Mouse (Mus musculus): ENCODE measurements around the gene Nr2f2.

Gene Nr2f2

GRCm38 (mm10) chr7:70350781-70351551, 15.6 kb downstream of the Nr2f2 start:
- DNase-seq (ENCODE audit: low spot score), result peak; percentile 70

- DNase-seq (ENCODE audit: low spot score), result no peak
Observed at GRCm38 (mm10) chr7:70349981-70350670, 16.4 kb downstream of the Nr2f2 start.

GRCm38 (mm10) chr7:70348977-70349615, 17.4 kb downstream of the Nr2f2 start:
- DNase-seq (ENCODE audit: low spot score), result no peak

GRCm38 (mm10) chr7:70348064-70348976, 18.2 kb downstream of the Nr2f2 start:
- DNase-seq (ENCODE audit: low spot score), result no peak

- no peak for DNase-seq (ENCODE audit: low spot score)
Observed at GRCm38 (mm10) chr7:70347618-70347958, 18.9 kb downstream of the Nr2f2 start.

GRCm38 (mm10) chr7:70346951-70347617, 19.5 kb downstream of the Nr2f2 start:
- DNase-seq (ENCODE audit: low spot score), result no peak

GRCm38 (mm10) chr7:70346010-70346536, 20.5 kb downstream of the Nr2f2 start:
- no peak for DNase-seq (ENCODE audit: low spot score)

- DNase-seq (ENCODE audit: low spot score), result no peak
Observed at GRCm38 (mm10) chr7:70343426-70343825, 23.1 kb downstream of the Nr2f2 start.

GRCm38 (mm10) chr7:70342771-70343170, 23.8 kb downstream of the Nr2f2 start:
- no peak for DNase-seq (ENCODE audit: low spot score)

GRCm38 (mm10) chr7:70342076-70342475, 24.5 kb downstream of the Nr2f2 start:
- no peak for DNase-seq (ENCODE audit: low spot score)

- DNase-seq (ENCODE audit: low spot score), result no peak
Observed at GRCm38 (mm10) chr7:70339998-70340630, 26.4 kb downstream of the Nr2f2 start.

GRCm38 (mm10) chr7:70338265-70338640, 28.3 kb downstream of the Nr2f2 start:
- DNase-seq (ENCODE audit: low spot score), result no peak

- no peak for DNase-seq (ENCODE audit: low spot score)
Observed at GRCm38 (mm10) chr7:70337581-70338264, 28.8 kb downstream of the Nr2f2 start.

- DNase-seq (ENCODE audit: low spot score), result no peak
Observed at GRCm38 (mm10) chr7:70336571-70337240, 29.8 kb downstream of the Nr2f2 start.

GRCm38 (mm10) chr7:70336126-70336525, 30.4 kb downstream of the Nr2f2 start:
- no peak for DNase-seq (ENCODE audit: low spot score)

- DNase-seq (ENCODE audit: low spot score), result no peak
Observed at GRCm38 (mm10) chr7:70335411-70335810, 31.1 kb downstream of the Nr2f2 start.

GRCm38 (mm10) chr7:70334836-70335235, 31.7 kb downstream of the Nr2f2 start:
- DNase-seq (ENCODE audit: low spot score), result peak; percentile 49

- DNase-seq (ENCODE audit: low spot score), result no peak
Observed at GRCm38 (mm10) chr7:70333851-70334250, 32.7 kb downstream of the Nr2f2 start.

- DNase-seq (ENCODE audit: low spot score), result no peak
Observed at GRCm38 (mm10) chr7:70332926-70333664, 33.4 kb downstream of the Nr2f2 start.

Data from adipocyte (in vitro differentiated cells).